Mouse (Mus musculus): ENCODE measurements around the gene Epn1.

DNA sequence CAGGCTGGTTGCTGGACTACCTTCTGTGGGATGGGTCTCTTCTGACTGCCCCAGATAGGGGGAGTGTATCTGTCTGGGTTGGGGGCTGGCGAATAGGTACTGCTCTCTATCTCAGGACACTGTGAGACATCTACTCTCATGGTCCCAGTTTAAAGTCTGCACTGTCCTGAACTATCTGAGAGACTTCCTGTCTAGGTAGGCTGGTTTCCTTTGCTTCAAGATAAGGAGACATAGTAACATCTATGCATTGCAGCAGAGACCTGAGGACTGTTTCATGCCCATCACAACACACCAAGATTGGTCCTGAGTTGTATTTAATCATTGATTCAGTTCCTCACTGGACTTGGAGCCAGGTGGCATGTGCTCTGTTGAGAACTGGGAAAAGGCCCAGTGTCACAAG, 5.5 kb downstream of the Epn1 start:
- TF ChIP-seq MAFK (IDR thresholded peaks at IDR 0.05; ENCODE audit: insufficient read depth, low read depth, low read length) (no peak), ZC3H11A (IDR thresholded peaks at IDR 0.05; ENCODE audit: borderline replicate concordance, low read depth, low read length) (no peak), HCFC1 (IDR thresholded peaks at IDR 0.05; ENCODE audit: borderline replicate concordance, insufficient read depth, low read length) (no peak)
